Mouse (Mus musculus) ES-Bruce4 (cell line): ENCODE measurements around the gene Gm12166.
A peak's percentile ranks its signal among the peaks of the same experiment; 100 is the strongest.

ENCODE experiments used
- CTCF ChIP-seq: IDR thresholded peaks from one replicate; pipeline ENCODE4 v1.8.1; 2011; ENCODE audit warnings: low read depth, low read length
- EP300 ChIP-seq: IDR thresholded peaks from 2 replicates; pipeline ENCODE4 v1.6.1; 2011; ENCODE audit warnings: low read depth, low read length; ENCODE audit not compliant: insufficient read depth
- POLR2A ChIP-seq: IDR thresholded peaks from one replicate; pipeline ENCODE4 v1.8.1; 2011; ENCODE audit warnings: low read length; ENCODE audit not compliant: insufficient read depth

DNA sequence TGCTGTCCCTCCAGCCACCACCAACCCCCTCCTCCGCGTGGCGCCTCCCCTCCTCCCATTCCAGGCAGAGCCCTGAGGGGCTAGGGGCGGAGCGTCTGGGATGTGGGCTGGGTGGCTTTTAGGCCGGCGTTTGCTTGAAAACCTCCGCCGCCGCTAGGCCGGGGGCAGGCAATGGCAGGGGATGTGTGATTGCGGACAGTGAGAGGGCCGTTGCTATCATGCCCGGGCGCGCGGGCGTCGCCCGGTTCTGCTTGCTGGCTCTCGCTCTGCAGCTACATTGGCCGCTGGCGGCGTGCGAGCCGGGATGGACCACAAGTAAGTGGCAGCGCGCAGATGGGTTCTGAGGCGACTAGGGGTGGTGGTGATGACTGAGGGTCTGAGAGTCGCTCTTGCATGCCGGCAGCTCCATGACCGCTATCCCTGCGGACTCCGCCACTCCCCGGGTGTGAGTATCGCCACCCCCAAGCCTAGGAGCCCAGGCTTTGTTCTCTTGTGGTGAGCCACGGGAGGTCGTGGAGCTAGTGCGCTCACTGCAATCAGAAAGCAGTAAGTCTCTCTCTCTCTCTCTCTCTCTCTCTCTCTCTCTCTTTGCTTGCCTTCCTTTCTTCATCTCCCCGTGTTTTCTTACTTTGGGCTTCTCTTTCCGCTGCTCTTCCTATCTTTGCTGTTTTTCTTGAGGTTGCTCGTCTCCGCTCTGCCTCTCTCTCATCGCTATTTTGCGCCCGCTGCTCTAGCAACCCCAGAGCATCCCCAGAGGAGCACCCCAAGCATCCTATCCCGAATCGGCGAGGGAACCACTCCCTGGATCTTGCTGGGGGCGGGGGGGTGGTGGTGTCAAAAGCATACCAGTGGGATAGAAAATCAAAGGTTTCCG lies 4.0 kb upstream of the Gm12166 start, which contains the start of gene Adam19:
- TF ChIP-seq EP300 (peak; percentile 91), POLR2A (peak; percentile 90), CTCF (no peak)
